Mouse (Mus musculus): ENCODE results near the gene Tmem116. TPM values are rescaled to one million over a fixed set of nuclear protein-coding genes. Genes with fewer than 3 reads are reported as not detected.

Gene Tmem116
- total RNA-seq (2021): 1 to 10 TPM; 6.4 to 7.1 TPM
- long read RNA-seq, experiment 1, partial matches to known transcripts: 0 of 6 reads
- long read RNA-seq, experiment 1, other reads (novel, unspliced or antisense): 5 of 6 reads
- long read RNA-seq, experiment 2, partial matches to known transcripts: 1 of 3 reads
- long read RNA-seq, experiment 2, other reads (novel, unspliced or antisense): 2 of 3 reads

DNA sequence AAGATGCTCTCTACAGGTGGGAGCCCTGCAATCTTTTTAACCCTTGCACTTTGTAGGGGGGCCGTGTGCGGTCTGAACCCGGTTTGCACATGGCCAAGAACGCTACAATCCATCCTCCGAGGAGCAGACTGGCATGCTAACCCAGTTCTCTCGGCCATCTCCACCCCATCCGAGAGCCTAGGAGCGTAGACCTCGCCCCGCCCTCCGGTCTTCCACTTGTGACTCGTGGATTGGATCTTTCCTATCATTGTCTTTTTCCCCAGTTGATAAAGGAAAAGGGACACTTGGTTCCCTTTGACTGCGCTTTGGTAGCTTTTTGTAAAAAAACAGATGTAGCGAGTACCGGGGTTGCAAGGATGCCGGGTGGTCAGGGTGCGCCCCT is at the start of gene Tmem116:
Gene Tmem116 (plus strand): TSS at position 250 of the 382 bp plus-strand sequence.
- no peak for DNase-seq

DNA sequence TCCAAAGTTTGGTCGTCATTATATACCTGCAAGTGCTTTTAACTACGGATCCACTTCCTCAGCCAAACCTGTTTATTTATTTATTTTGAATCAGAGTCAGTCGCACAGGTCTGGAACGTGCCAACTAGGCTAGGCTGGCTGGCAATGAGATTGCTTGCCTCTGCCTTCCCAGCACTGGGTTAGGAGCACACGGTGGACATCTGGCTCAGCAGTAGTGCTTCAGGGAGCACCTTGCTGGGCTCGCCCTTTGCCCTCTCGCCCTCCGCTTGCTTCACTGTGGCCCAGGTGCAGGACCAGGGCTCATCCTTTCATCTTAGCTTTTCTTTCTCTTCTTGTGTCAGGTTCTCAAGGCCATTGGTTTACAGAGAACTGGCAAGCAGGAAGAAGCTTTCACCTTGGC is 43.8 kb upstream of the Tmem116 start:
- DNase-seq: no peak

DNA sequence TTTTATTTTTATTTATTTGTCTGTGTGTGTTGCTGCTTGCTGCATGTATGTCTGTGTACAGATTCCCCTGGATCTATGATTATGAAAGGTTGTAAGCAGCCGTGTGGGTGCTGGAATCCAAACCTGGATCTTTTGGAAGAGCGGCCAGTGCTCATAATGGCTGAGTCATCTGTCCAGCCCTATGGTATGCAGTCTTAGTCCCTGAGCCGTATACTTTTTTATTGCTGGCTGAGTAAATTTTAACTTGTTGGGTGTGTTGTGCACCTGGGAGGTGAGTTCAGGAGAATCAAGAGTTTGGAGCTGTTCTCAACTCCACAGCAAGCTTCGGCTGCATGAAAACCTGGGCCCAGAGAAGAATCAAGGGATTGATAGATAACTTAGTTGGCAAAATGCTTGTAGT is 40.7 kb upstream of the Tmem116 start:
- no peak for DNase-seq

DNA sequence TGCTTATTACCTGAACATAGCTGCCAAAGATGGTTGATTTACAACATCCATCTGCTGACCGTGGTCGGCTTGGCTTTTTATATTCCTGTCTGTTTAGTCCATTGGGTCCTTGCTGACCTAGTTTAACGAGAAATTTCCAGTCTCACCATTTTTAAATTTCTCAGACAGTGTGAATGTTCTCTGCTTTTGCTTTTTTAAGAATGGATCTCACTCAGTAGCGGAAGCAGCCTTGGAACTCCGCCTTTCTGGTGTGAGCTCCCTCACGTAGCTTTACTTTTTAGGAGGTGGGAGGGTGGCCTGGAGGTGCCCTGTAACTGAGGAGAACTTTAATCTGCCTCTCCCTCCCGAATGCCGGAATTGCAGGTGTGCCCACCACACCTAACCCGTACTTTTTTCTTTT is 31.0 kb upstream of the Tmem116 start:
- DNase-seq: no peak

DNA sequence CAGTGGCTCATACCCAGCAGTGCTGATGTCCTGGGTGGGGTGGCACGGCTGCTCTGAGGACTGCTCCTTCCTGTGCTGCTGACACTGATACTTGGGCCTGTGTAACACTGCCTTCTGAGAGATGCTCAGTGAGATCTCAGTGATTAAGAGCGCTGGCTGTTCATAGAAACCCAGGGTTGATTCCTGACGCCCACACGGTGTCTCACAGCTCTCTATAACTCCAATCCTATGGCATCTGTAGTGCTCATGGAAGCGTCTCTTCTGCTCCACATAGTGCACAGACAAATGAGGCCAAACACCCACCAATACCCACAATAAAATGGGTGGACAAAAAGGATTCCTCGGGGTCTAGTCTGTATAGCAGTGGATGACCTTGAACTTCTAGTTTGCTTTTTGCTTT is 28.9 kb upstream of the Tmem116 start:
- DNase-seq: no peak

DNA sequence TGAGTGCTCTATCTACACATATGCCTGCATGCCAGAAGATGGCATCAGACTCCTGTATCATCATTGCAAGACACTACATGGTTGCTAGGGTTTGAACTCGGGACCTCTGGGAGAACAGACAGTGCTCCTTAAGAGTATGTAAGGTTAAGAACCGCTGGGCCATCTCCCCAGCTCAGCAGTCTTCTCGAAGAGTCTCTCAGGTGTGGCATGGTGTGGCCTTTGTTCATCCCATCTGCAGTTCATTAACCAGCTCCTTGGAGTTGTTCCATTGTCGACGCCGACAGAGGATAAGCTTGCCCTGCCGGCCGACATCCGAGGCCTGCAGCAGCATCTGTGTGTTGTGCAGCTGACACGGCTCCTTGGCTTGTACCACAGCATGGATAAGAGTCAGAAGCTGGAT is 28.4 kb upstream of the Tmem116 start:
- no peak for DNase-seq

DNA sequence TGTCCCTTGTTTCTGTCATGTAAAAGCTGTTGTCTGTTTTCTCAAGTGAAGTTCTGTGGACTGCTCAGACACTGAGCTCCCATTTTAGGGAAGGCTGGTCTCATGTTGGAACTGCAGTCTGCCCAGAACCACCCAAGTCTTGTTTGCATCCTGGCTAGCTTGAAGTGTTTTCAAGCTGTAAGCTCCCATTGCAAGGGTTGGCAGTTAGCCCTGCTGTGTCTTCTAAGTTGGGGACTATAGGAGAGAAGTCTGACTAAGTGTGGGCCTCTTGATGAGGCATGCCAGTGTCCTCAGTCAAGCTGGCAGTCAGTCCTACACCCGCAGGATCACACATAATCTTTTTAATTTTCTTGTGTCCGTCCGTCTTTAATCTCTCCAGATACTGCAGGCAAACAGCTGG is 22.7 kb upstream of the Tmem116 start:
- DNase-seq: no peak

DNA sequence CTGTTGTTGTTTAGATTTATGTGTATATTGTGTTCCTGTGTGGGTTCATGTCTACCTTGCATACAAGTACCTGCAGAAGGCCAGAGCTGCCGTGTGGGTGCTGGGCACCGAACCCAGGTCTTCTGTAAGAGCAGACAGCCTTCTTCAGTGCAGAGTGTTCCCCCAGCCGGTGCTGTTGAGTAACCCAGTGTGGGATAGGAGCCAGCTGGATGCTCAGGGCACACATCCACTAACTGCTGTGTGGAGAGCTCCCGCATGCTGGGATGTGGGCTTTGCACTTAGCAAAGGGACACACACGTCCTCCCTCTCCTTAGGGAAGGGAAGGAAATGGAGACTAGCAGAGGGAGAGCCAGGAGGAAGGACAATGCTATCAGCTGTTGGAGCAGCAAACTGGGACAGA is 13.6 kb upstream of the Tmem116 start:
- DNase-seq: no peak

DNA sequence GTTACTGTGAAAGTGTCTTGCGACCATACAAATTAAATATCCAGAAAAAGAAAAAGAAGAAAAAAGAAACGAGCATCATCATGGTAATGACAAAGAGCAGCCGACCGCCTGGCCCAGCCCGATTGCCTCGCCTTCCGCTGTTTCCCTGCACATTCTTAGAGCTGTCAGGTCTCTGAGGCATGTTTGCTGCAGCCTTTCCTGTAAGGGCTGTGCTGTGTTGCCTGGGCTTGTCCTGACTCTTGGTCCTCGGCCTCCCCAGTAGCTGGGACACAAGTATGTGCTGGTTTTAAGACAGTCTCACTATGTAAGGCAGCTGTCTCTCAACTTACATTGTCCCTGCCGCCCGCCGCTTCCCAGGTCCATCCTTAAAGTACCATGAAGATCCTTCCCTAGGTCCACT is 12.9 kb upstream of the Tmem116 start:
- no peak for DNase-seq

DNA sequence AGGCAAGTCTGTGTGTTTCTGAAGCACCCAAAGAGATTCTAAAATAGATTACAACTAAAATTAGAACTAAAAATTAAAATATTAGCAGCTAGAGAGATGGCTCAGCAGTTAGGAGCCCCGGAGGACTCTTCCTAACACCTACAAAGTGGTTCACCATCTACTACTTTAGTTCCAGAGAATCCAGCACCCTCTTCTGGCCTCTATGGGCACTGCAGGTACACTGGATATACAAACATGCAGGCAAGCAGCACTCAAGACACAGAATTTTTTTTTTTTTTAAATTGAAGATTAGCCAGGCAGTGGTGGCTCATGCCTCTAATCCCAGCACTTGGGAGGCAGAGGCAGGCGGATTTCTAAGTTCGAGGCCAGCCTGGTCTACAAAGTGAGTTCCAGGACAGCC is 8.1 kb upstream of the Tmem116 start:
- peak; percentile 35 for DNase-seq

DNA sequence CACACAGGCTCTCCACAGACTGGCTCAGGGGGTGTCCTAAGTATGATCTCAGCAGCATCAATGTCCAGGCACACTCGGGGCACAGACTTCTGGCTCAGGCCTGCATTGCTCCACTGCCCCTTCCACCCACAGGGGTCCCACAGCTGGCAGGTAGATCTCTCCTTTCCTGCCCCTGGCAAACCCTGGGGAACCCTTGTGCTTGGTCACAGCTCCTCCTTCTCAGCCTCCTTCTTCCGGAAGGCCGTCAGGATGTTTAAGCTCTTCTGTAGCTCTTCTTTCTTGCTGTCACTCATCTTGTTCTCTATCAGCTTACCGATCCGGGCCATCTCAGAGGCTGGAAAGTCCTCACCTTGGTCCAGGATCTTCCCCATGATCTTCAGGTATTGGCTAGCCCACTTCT is 6.8 kb upstream of the Tmem116 start:
- no peak for DNase-seq

DNA sequence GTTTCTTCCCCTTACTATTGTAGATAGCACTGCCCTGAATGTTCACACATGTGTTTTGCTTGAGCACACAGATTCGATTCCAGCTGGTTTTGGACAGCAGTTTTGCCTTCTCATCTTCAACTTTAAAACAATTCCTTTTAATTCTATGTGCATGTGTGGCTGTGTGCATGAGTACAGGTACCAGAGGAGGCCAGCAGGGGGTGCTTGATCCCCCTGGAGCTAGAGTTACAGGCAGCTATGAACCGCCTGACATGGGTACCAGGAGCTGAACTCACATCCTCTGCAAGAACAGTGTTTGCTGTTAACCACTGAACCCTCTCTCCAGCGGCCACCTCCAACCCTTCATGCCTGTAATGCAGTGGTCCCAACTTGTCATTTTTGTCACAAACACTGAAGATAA is 3.2 kb upstream of the Tmem116 start:
- no peak for DNase-seq

DNA sequence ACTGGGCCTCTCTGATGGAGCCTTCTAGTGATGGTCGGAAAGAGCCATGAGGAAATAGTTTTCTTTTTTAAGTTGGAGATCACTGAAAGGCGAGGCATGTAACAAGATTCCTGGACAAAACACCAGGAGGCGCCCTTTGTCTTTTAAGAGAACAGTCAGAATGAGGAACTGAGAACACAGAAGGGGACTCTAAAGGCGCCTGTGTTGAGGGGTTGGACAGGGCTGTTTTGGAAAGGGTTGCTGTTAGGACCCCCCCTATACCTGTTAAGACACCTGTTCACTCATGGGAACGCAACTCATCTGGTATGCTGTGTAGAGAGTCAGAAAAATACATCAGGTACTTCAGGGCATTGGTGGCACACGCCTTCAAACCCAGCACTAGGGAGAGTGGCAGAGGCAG is 1.7 kb upstream of the Tmem116 start:
- DNase-seq: peak; percentile 54

DNA sequence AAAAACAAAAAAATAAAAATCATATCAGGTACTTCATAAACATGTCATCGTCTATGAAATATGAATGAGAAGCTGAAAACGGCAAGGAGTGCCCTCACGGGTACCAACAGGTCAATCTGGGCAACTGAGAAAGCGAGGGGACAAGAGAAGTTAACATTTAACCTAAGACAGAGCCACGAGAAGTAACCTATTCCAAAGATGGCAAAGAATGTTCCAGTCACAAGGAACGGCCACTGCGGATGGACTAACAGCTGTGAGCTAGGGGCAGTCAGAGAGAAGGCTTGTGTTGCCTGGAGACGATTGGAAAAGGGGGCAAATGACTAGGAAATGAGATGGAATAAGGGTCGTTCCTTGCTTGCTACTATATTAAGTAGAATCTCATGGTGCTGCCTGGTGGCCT is 1.2 kb upstream of the Tmem116 start:
- DNase-seq: no peak

DNA sequence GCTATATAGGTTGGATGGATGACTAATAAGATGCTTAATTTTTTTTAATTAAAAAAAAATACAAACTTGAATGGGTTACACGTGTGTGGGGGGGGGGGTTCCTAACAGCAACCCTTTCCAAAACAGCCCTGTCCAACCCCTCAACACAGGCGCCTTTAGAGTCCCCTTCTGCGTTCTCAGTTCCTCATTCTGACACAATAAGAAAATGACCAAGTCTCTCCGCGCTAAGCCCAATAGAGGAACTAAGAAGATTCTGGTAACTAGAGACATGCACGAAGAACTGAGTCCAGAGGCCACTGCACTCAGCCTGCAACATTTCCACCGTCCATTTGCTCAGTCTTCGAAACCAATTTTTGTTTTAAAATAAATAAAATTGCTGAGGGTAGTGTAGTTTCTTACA is 490 bp upstream of the Tmem116 start:
- no peak for DNase-seq

DNA sequence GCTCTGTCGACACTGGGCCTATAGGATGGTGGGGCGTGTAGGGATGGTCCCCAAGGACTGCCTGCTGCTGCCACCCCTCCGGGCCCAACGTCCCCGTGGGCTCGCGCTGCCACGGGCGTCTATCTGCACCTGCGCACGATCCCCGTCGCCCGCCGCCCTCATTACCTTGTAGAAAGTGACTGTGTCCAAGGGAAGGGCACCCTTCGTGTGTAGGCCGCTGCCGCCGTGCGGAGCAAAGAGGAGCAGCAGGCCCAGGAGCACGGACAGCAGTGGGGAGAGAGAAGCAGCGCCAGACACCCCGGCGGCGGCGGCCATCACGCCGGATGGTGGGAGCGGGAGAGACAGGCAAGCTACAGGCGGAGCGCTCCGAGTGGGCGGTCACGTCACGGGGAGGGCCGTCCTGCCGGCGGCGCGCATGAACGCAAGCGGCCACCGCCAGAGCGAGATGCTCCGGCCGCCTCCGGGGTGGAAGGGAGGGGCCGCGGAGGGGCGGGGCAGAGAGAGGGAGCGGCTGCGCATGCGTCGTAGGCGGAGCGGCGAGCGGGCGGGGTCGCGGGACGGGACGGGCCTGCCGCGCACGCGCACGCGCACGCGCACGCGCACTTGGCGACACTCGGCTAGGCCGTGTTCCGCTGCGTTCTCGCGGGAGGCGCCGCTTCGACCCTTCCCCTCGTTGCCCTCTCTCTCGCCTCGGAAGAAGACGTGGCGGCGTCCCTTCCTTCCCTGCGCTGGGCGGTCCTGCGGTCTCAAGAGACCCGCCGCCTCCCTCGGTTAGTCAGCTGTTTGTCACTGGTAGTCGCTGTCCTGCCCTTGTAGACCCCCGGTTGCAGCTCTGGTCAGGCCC is 555 bp downstream of the Tmem116 start, which contains the start of gene Erp29:
Gene Erp29 (minus strand): TSS at position 481 of the 844 bp plus-strand sequence.
- peak; percentile 100 for DNase-seq

DNA sequence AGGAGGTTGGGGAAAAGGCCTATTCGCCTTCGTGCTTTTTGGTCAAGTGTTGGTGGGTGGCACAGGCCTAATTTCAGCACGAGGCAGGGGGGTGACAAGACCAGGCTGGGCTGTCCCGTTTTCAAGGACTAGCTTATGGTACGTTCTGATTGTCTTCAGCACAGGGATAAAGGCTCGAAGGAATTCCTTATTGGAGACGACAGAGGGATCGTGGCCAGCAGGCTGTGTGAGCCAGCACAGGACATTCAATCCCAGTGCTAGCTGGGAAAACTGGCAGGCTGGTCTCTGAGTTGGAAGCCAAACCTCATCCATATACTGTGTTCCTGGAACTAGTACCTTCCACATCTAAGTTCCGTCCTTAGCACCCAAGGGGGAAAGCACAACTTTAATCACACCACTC is 1.2 kb downstream of the Tmem116 start:
- DNase-seq: peak; percentile 70

DNA sequence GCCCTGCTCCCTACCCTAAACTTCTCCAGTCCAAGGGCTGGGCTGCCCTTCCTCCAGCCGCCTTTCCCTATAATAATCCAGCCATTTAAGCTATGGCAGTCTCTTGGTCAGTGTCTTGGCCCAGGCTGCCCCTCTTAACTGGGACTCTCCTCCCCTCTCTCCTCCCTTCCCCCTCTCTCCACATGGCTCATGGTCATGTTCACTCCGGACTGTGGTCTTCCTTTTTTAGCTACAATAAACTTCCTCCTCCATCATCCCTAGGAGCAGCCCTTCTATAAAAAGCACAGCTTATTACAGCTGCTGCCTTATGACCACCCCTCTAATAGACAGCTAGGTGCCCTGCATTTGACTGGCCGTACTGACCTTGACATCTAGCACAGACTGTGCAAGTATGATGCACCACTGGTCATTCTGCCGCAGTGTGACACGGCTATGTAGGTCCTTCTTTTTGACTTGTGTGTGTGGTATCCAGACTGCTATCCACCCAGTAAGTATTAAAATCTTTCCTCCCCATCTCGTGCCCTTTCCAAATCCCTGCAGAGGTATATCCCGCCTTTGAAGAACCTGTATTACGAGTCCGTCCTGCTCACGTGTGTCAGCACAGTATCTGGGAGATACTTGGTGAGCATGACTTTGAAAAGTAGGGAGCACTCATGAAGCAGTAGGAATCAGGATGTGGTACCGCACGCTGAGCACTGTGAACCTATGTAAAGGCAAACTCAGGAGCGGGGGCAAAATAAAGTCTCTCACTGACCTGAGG is 2.2 kb downstream of the Tmem116 start:
- DNase-seq: no peak

DNA sequence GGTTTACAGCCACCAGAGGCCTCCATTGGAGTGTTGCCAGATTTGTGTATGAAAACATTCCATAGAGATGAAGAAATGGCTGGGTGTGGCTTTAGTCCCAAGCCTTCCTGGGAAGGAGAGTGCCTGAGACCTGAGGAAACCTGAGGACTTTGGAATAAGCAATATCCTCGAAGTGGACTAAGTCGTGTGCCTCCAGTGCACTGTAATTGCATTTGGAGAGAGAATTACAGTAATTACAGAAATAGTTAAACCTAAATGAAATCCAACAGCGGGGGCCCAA is 2.8 kb downstream of the Tmem116 start:
- DNase-seq: no peak

DNA sequence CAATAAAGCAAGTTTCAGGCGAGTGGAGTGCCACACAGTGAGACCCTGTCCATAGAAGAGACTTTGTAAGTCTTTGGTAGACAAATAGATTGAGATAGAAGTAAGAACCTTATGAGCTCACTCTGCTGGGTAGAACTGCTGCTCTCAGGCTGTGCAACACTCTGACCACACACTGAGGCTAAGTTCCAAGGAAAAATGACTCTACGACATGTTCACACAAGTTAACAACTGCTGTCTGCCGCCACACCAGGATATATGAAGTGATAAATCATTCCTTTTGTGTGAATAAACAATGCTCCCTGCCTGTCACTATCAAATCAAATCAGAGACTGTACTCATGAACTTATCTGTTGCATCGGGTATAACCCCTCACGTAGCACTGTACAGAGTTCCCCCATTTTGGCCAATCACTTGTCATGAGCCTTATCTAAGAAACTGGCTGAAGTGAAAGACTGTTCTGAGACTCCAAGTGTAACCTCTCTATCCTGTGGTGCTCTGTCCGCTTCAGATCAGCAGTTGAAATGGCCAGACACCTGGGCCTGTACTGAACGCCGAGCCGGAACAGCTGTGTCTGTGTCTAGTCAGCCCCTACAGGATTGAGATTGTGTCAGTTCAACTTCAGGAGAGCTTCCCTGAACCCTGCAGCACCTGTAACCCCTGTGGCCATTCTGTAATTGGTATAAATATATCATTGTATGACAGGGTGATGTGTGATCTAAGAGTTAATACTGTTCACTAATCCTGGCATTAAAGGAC is 4.0 kb downstream of the Tmem116 start:
- no peak for DNase-seq

DNA sequence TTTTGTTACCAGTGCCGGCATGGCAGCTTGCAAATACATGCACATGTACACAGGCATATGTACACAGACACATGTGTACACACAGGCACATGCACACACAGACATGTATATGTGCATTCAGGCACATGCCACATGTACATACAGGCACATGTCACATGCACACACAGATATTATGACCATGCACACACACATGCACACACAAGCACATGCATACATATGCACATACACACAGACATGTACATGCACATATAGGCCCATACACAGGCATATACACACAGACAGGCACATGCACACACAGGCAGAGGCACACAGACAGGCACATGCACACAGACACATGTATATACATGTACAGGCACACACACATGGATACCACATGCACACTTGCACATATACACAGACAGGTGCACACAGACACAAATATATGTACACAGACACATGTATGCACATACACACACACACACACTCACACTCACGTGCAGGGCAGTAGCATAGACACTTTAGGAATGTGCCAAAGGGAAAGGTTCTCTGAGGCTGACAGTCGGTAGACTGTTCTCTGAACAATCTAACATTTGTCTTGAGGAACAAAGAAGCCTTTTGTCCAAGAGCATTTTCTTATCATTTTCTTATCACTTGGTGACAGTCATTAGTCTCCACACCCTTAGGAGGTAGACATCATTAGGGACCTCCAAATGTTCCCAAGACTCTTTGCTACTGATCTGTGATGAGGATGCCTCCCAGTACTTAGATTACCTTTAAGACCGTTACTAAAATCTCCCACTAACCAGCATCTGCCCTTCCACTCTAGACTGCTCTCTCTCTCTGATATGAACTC is 9.9 kb downstream of the Tmem116 start:
- no peak for DNase-seq

DNA sequence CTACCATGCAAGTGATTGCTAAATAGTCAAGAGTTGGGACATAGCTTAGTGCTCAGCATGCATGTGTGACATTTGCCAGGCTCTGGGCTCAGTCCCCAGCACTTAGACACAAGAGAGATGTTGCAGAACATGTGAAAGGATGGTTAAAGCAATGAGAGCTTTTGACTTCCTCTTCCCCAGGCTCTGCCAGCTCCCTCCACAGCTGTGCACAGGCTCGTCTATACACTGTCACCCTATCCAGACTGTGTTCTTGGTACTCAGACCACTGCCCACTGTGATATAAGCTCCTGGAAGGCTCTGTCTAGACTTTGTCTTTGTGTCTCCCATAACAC is 10.4 kb downstream of the Tmem116 start:
- DNase-seq: no peak
